Mouse (Mus musculus) retina, adult 2 months (tissue): ENCODE data around the gene Gm13769.
"Not testable (repeated sequence)": the region's sequence is repeated elsewhere in the genome, so short reads cannot be mapped to it uniquely, and the experiment has no call there.

Source experiments
- DNase-seq: peaks from one replicate; pipeline ENCODE4 v3.0.0-alpha.2; 2012; ENCODE audit warnings: low read depth, low spot score

Gm13769 gene

GRCm38 (mm10) chr2:90321900-90322299, at the start of gene Gm13769:
TSS of gene Gm13769 (plus strand) at chr2:90322200.
- not testable (repeated sequence) for DNase-seq

- no peak for DNase-seq
Observed at GRCm38 (mm10) chr2:90292741-90293140, 29.3 kb upstream of the Gm13769 start, which contains the start of gene Olfr1272. TSS of gene Olfr1272 (minus strand) at chr2:90292841.

- not testable (repeated sequence) for DNase-seq
Observed at GRCm38 (mm10) chr2:90346694-90347093, 24.7 kb downstream of the Gm13769 start.

GRCm38 (mm10) chr2:90351047-90351446, 29.0 kb downstream of the Gm13769 start:
- DNase-seq, result not testable (repeated sequence)

DNA sequence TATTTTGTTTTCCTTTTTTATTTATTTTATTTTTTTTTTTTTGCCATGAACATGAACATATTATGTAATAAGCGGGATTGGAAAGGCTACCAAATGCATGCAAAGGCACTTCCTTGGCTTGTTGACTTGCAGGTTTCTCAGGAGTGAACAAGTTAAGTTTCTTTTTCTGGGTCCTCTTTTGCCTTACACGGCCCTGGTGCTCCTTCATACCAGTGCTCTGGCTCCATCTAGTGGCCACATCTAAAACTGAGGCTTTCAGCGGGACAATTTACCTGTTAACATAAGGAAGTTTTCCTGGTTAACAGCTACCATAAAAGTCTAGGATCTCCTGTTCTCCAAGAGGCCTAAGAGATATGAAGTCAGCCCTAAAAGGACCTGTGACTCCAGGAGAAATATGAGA, 29.5 kb downstream of the Gm13769 start:
- not testable (repeated sequence) for DNase-seq

GRCm38 (mm10) chr2:90359229-90359628, 37.2 kb downstream of the Gm13769 start:
- DNase-seq, result not testable (repeated sequence)

- DNase-seq, result not testable (repeated sequence)
Observed at GRCm38 (mm10) chr2:90360199-90360598, 38.2 kb downstream of the Gm13769 start.
